Mouse (Mus musculus) lung, postnatal 0 days (tissue): ENCODE measurements at regions not wholly inside any gene's neighbourhood (a gene's known extent, or its start where the extent isn't known, plus 50 kb on each side); places are given as distances from the start of the nearest gene placed in this dataset.

ENCODE experiments used
- ATAC-seq: fragments of 200-750 bp; cut with Nextera tagmentation; 2 replicates; pipeline ENCODE4 v1.8.0; 2017; ENCODE audit warnings: moderate library complexity
- DNase-seq: peaks from one replicate; pipeline ENCODE4 v3.0.0-alpha.2; 2016; ENCODE audit warnings: low spot score
- H3K27ac ChIP-seq: fragments of 300-500 bp; sonication (generic); 2 replicates; pipeline ENCODE4 v1.5.1; 2014; ENCODE audit warnings: antibody characterized with exemption, mild to moderate bottlenecking, low read length, mixed read lengths
- H3K27me3 ChIP-seq: fragments of 300-500 bp; sonication (generic); replicated peaks from 2 replicates; pipeline ENCODE4 v1.6.1; 2014; ENCODE audit warnings: low read length, mixed read lengths; ENCODE audit not compliant: insufficient read depth
- H3K36me3 ChIP-seq: fragments of 300-500 bp; sonication (generic); 2 replicates; pipeline ENCODE4 v1.6.1; 2014; ENCODE audit warnings: low read length, mixed read lengths; ENCODE audit not compliant: insufficient read depth
- H3K4me1 ChIP-seq: fragments of 300-500 bp; sonication (generic); 2 replicates; pipeline ENCODE4 v1.6.1; 2014; ENCODE audit warnings: antibody characterized with exemption, low read depth, low read length, mixed read lengths; ENCODE audit not compliant: insufficient read depth
- H3K4me2 ChIP-seq: fragments of 300-500 bp; sonication (generic); replicated peaks from 2 replicates; pipeline ENCODE4 v1.6.1; 2014; ENCODE audit warnings: low read depth, mild to moderate bottlenecking, low read length, moderate library complexity, mixed read lengths
- H3K4me3 ChIP-seq: fragments of 300-500 bp; sonication (generic); 2 replicates; pipeline ENCODE4 v1.5.1; 2014; ENCODE audit warnings: low read depth, low read length
- H3K9ac ChIP-seq: fragments of 300-500 bp; sonication (generic); replicated peaks from 2 replicates; pipeline ENCODE4 v1.6.1; 2014; ENCODE audit warnings: low read depth, mild to moderate bottlenecking
- H3K9me3 ChIP-seq: fragments of 300-500 bp; sonication (generic); 2 replicates; pipeline ENCODE4 v1.6.1; 2016; ENCODE audit warnings: low read length, mixed read lengths
- CTCF ChIP-seq: IDR thresholded peaks from 2 replicates; pipeline ENCODE4 v1.5.1; 2016; ENCODE audit warnings: antibody characterized with exemption, mild to moderate bottlenecking
- EP300 ChIP-seq: IDR thresholded peaks from 2 replicates; pipeline ENCODE4 v1.6.1; 2016; ENCODE audit warnings: antibody characterized with exemption, mild to moderate bottlenecking, control low read depth
- WGBS: fragments of 180-500 bp; shearing (Covaris S2); extraction: QIAGEN DNeasy Blood & Tissue Kit; methylation state at CpG from one replicate; pipeline ENCODE4 v1.1.7; 2014; 5-methylcytosine and 5-hydroxymethylcytosine counted together

- Histone ChIP-seq H3K36me3 (no peaks in the 10 kb centered on the region), H3K4me1 (no peaks in the 10 kb centered on the region), H3K4me2 (no peak overlapping the region), H3K27me3 (no peaks in the 10 kb centered on the region), H3K9me3 (no peaks in the 10 kb centered on the region), H3K4me3 (no peak overlapping the region), H3K9ac (no peak overlapping the region), H3K27ac (no peak overlapping the region)
- ATAC-seq (no peak), DNase-seq (no peak)
- WGBS, result 15% methylated on average over 10 of the region's 10 CpGs
- TF ChIP-seq CTCF, result no peak
- no peak for TF ChIP-seq EP300
Measured at GRCm38 (mm10) chr10:120563926-120564325, 87.7 kb upstream of the Hmga2 start.

GRCm38 (mm10) chr10:120561821-120562220 is 85.6 kb upstream of the Hmga2 start:
- Histone ChIP-seq H3K4me2 (no peak overlapping the region), H3K9ac (no peak overlapping the region), H3K36me3 (no peaks in the 10 kb centered on the region), H3K4me3 (no peak overlapping the region), H3K27me3 (no peaks in the 10 kb centered on the region), H3K9me3 (no peaks in the 10 kb centered on the region), H3K27ac (no peak overlapping the region), H3K4me1 (no peaks in the 10 kb centered on the region)
- DNase-seq (no peak), ATAC-seq (no peak)
- no peak for TF ChIP-seq EP300
- no peak for TF ChIP-seq CTCF
- 95% methylated on average over 5 of the region's 5 CpGs for WGBS

- Histone ChIP-seq H3K4me3 (no peak overlapping the region), H3K4me1 (no peaks in the 10 kb centered on the region; the same call in 1 of the 2 replicates), H3K4me2 (no peak overlapping the region), H3K27ac (no peak overlapping the region), H3K9ac (no peak overlapping the region), H3K9me3 (no peaks in the 10 kb centered on the region), H3K27me3 (no peaks in the 10 kb centered on the region), H3K36me3 (no peaks in the 10 kb centered on the region)
- WGBS, result 31% methylated on average over 10 of the region's 10 CpGs
- peak; percentile 50 for ATAC-seq
- TF ChIP-seq CTCF (no peak), EP300 (no peak)
- DNase-seq, result peak; percentile 38
Measured at GRCm38 (mm10) chr10:120557850-120558447, 81.7 kb upstream of the Hmga2 start.

GRCm38 (mm10) chr10:120556116-120556515 is 79.8 kb upstream of the Hmga2 start:
- ATAC-seq, result no peak
- Histone ChIP-seq H3K9ac (no peak overlapping the region), H3K27me3 (no peaks in the 10 kb centered on the region), H3K27ac (no peak overlapping the region), H3K4me3 (no peak overlapping the region), H3K36me3 (no peaks in the 10 kb centered on the region), H3K9me3 (no peaks in the 10 kb centered on the region), H3K4me2 (no peak overlapping the region), H3K4me1 (no peaks in the 10 kb centered on the region; the same call in 1 of the 2 replicates)
- TF ChIP-seq CTCF (no peak), EP300 (no peak)
- 90% methylated on average over 9 of the region's 9 CpGs for WGBS
- DNase-seq, result no peak

GRCm38 (mm10) chr10:120553097-120553453 is 76.8 kb upstream of the Hmga2 start:
- ATAC-seq, result peak; percentile 46
- Histone ChIP-seq H3K9me3 (no peaks in the 10 kb centered on the region), H3K4me1 (no peaks in the 10 kb centered on the region; the same call in 1 of the 2 replicates), H3K36me3 (no peaks in the 10 kb centered on the region), H3K9ac (0 out of 2 replicates have a peak overlapping the region, but pooled peaks have one; percentile 26), H3K27ac (no peak overlapping the region), H3K4me2 (peak overlapping the region; percentile 95), H3K27me3 (no peaks in the 10 kb centered on the region), H3K4me3 (peak overlapping the region; percentile 47)
- 3% methylated on average over 16 of the region's 16 CpGs for WGBS
- peak; percentile 32 for TF ChIP-seq CTCF
- TF ChIP-seq EP300, result no peak
- DNase-seq, result no peak

GRCm38 (mm10) chr10:120552341-120553096 is 76.2 kb upstream of the Hmga2 start:
- Histone ChIP-seq H3K9me3 (no peaks in the 10 kb centered on the region), H3K36me3 (no peaks in the 10 kb centered on the region), H3K4me3 (peak overlapping the region; percentile 47), H3K27me3 (no peaks in the 10 kb centered on the region), H3K27ac (no peak overlapping the region), H3K4me2 (peak overlapping the region; percentile 95), H3K4me1 (no peaks in the 10 kb centered on the region; the same call in 1 of the 2 replicates), H3K9ac (peak overlapping the region; percentile 26; the same call in 1 of the 2 replicates)
- TF ChIP-seq CTCF, result no peak
- no peak for TF ChIP-seq EP300
- DNase-seq (peak; percentile 36), ATAC-seq (peak; percentile 60)
- 2% methylated on average over 55 of the region's 56 CpGs for WGBS
